Mouse (Mus musculus): Measurements from ENCODE around the gene Shank3.

Gene Shank3

DNA sequence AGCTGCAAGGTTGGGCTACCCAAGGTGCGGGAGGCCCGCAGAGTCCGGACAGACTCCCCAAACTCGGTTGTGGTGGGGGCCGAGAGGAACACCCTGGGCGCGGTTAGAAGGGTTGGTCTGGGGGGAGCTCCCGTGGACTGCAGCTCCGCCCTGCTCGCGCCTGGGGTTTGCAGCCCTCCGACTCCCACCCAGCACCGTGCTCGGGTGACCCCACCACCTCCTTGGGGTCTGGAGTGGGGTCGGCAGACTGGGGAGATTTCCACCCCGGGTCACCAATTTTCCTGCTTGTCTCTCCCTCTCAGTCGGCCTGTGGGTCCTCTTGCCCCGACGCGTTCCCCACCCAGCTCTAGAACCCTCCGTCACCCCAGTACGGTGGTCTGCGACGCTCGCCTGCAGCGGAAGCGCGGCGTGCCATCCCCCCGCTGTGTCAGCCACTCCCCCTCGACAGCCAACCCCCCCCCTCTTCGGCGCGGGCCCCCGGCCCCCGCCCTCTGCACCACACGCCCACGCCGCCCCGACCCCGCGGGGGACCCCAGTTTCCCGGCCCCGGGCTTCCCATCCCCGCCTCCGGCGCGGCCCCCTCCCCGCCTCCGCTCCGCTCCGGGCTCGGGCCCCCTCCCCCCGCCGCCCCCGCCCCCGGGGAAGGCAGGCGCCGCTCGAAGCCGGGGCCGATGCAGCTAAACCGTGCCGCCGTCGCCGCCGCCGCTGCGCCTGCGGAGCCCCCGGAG lies at the start of gene Shank3:
Gene Shank3, plus strand, starts transcription at position 663 of the 728 bp plus-strand sequence.
- DNase-seq: peak; percentile 65

DNA sequence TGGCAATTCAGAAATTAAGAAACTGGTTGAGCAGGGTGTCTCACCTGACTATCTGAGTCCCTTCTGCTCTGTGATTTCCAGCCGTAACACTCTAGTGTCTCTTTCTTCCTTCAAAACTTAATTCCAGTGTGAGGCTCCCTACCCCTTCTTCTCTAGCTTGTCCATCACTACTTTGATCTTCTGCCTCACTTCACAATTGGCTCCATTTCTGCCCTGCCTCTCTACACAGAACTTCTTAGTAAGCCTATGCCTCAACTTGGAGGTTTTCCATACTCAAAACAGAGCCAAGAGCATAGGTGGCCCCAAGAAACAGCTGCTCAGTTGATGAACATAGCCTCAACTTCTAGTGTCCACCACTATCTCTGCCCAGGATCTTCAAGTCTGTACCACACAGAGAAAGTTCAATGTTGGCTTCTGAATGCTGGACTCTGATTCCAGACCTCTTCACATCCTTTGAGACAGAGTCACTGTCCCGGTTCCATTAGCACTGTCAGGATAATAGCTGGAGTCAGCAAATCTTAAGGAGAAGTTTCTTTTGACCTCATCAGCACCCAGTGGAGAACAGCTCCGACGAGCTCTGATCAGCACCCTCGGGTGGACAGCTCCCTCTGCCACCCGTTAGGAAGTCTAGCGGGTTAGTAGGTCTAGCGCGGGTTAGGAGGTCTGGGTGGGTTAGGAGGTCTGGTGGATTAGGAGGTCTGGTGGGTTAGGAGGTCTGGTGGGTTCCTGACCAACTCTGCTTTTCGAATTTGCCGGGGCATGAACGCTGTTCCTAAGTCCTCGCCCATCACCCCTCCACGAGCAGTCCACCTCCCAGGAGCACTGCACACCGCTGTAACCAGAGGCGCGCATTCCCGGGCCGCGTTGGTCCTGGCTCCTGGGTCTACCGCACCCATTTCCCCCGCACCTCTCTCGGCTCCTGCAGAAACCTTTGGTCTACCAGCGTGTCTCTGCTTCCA lies 46.2 kb upstream of the Shank3 start:
- DNase-seq: no peak

- peak; percentile 73 for DNase-seq
Observed at GRCm38 (mm10) chr15:89453865-89454478, 45.5 kb upstream of the Shank3 start, which contains the start of gene Mapk8ip2. Gene Mapk8ip2 (plus strand): TSS chr15:89453913.

DNA sequence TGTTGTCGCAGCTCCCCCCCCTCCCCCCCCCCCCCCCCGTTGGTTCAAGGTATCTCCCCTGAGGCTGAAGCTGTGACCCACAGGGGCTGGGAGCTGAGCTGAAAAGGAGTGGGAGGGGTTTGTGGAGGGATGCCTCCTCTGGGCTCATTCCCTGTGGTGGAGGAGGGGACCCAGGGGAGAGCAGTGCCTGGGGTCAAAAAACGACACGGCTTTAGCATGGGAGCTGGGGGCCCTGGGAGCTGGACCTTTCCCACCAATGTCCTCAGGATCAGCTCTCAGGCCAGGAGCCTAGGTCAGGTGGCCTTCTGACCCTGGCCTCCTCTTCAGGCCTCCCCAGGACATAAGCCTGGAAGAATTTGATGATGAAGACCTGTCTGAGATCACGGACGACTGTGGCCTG lies 44.6 kb upstream of the Shank3 start:
- DNase-seq: no peak

DNA sequence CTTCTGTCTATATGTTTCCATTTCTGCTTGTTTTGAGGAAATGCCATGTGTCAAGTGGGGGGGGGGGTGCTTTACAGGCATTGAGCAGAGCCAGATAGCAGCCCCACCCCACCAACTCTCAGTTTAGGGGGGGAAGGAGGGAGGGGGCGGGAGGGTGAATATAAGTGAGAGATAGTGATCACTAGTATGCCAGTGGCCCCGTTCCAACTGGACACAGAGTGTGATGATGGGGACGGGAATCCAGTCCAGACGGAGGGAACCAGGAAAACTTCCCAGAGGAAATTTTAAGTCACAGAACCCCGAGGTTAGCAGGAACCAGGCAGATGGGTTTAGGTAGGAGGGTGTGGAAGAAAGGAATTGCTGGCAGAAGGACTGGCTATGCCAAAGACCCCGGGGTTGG lies 43.8 kb upstream of the Shank3 start:
- DNase-seq: no peak

GRCm38 (mm10) chr15:89458942-89459341 lies 40.5 kb upstream of the Shank3 start:
- no peak for DNase-seq

DNA sequence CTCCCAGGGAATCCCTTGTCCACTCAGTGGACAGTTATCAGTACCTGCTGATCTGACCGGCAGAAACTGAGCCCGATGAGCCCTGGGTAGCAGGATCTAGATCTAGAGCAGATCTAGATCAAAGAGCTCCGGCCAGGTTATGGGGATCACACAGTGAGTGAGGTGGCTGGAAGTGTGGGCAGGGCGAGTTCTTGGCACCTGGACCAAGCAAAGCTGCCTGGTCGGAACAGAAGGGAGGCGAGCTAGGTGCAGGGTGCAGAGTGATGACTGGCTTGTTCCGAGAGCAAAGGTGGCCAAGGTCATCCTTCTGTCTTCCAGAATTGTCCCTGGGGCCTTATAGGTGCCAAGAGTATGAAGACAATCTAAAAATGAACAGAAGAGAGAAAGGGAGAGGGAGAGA lies 39.6 kb upstream of the Shank3 start:
- DNase-seq: no peak

DNA sequence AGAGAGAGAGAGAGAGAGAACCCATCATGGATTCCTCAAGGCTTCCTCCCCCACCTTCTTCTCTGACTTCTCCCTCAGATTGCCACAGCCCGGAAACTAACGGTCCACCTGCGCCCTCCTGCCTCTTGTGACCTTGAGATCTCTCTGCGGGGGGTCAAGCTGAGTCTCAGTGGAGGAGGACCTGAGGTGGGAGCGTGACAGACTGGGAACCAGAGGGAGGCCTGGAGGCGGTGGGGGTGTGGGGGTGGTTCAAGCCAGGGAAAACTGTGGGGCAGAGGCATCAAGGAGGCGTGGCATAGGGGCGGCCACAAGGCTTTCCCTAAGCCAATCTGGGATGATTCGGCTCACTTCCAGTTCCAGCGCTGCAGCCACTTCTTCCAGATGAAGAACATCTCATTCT lies 39.1 kb upstream of the Shank3 start:
- DNase-seq: no peak

DNA sequence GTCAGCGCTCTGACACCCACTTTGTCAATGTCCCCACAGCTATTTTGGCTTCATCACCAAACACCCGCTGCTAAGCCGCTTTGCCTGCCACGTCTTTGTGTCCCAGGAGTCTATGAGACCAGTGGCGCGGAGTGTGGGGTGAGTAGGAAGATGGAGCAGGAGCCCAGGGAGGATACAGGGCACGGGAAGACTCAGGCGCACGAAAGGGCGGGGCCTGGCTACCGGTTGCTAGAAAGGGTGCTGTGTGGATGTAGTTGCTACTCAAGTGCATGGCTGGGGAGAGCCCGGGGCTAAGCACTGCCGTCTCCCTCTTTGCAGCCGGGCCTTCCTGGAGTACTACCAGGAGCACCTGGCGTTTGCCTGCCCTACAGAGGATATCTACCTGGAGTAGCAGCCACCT lies 38.1 kb upstream of the Shank3 start:
- DNase-seq: no peak

DNA sequence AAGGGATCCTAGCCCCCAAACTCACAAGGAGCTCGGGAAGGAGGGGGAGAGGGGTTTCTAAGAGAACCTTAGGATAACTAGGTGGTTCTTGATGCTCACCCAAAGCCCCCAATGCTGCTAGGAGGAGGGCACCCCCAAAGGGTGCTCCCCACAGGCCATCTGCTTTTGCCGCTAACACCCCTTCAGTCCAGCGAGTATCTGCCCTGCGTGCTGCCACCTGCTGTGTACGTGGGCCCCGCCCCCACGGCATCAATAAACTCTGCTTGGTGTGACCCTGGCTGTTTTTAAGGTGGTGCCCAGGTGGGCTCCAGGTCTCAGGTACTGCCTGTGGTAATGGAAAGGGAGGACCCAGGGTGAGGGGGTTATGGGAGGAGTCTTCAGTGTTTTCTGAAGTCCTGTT lies 37.2 kb upstream of the Shank3 start:
- no peak for DNase-seq

DNA sequence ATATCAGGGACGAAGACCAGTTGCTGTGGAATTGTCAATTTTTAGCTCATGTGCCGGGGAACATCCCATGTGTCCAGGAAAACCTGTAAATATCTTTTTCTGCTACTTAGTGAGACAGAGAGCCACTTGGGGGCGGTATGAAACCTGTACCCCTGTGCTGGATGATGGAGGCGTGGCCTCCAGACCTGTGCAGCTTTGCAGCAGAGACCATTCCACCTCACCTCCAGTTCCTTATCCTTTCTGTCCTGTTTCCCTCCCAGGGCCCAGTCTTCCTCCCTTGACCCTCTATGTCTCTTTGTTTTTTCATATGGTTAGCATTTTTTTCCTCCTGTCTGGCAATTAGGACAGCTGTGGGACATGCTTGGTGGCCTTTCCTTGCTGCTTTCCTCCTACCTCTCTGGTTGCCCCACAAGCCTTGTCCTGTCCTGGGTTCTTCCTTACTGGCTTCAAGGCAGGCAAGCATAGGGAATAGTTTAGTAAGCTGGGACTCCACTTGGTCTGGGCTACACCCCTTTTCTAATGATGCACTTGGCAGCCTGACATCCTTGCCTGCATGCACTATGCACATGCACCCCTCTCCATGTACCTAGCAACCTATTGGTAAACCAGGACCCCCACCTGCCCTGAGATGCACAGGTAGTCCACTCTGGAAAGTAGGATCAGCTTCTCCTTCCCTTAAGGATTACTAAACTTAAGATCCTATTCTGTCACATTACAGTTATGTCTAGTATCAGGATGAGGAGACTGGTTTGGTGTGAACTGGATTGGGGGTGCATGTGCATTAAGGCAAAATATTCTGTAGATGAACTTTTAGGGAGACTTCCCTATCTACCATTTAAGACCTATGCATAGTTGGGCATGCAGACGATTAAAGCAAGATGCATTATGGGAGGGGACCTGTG lies 35.8 kb upstream of the Shank3 start:
- DNase-seq: no peak

DNA sequence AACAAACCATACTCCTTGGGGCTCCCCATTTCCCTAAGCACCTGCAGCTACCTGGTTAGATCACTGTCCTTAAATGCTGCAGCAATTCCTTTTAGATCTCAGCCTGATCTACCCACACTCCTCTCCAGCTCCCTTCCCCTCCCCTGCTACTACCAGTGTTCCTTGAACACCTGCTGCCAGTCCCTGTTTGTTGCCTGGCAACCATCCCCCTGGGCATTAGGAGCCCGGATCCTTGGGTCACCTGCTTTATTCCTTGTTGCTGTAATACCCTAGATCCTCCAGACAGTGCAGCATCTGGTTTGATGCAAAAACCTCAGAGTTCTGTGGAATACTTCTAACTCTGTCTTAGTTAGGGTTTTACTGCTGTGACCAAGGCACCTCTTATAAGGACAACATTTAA lies 34.4 kb upstream of the Shank3 start:
- no peak for DNase-seq

GRCm38 (mm10) chr15:89468577-89468976 lies 30.8 kb upstream of the Shank3 start:
- no peak for DNase-seq

GRCm38 (mm10) chr15:89471476-89471875 lies 27.9 kb upstream of the Shank3 start:
- DNase-seq: no peak

GRCm38 (mm10) chr15:89473370-89473769 lies 26.1 kb upstream of the Shank3 start:
- DNase-seq: no peak

DNA sequence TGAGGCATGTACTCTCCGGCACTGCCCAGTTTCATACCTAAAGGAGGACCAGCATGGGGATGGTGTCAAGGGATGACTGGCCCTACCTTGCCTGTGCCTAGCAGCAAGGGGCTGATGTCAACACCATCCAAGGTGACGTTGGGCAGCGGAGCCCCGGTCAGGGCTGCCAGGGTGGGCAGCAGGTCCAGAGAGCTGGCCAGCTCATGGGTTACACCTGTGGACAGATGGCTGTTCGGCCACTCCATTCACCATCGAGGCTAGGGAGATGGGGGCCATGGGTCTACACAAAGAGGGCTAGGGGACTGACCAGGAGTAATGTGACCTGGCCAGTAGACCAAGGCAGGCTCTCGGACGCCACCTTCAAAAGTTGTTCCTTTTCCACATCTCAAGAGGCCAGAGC lies 25.5 kb upstream of the Shank3 start:
- DNase-seq: no peak

GRCm38 (mm10) chr15:89474596-89475292 lies 24.7 kb upstream of the Shank3 start:
- DNase-seq: no peak

DNA sequence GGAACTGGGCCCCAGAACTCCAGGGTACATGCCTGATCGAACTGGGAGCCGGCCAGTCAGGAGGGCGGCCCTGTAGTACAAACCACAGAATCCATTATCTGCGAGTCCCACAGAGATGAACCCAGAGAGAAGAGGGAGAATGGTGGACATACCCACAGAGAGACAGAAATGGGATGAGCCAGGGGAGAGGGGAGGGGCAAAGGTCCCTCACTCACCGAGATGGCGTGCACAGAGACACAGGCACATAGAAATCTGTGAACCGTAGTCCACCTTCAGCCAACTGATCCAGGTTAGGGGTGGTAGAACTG lies 24.2 kb upstream of the Shank3 start:
- no peak for DNase-seq

DNA sequence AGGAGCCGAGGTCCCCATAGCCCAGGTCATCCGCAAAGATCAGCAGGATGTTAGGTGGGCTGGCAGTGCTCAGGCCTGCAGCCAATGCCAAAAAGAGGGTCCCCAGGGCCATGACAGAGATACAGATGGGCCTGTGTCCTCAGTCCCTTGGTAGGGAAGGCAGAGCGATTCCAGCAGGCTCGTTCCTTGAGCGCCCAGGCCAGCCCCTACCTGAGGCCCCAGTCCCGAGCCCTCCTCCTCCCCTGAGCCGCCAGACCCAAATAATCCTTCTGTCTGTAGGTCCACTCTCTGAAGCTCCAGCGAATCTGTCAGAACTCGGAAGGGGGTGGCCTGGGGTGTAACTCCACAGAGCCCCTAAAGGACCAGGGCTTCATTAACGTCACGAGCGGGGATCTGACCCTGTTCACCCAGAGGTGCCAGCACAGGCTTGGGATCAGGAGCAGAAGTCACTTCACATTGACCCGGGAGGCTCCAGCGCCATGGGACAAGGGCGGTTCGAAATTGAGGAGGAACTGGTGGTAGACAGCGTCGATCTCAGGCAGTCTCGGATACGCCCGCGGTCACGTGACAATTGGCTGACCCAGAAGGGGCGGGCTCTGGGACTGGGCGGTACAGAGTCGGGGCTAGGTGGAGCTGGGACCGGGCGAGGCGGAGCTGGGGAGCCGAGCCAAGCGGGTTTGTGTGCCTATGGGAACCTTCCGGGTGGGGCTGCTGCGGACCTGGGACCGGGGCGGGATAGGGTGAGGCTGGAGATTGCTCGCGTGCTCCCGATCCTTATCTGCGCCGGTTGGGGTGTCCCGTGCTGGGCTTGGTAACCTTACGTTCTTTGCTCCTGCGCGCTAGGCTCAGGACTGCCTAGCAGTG lies 23.6 kb upstream of the Shank3 start:
- DNase-seq: peak; percentile 87

- DNase-seq: no peak
Observed at GRCm38 (mm10) chr15:89476475-89476815, 23.0 kb upstream of the Shank3 start.

- no peak for DNase-seq
Observed at GRCm38 (mm10) chr15:89477091-89477491, 22.3 kb upstream of the Shank3 start, which contains the start of gene Arsa. Gene Arsa (minus strand): TSS chr15:89477425.
